Mouse (Mus musculus) stomach, postnatal 0 days (tissue): ENCODE measurements around the gene Syt2.

ENCODE experiments used
- CTCF ChIP-seq: IDR thresholded peaks from 2 replicates; pipeline ENCODE4 v1.5.1; 2016; ENCODE audit warnings: antibody characterized with exemption, low read depth, mild to moderate bottlenecking, moderate library complexity
- EP300 ChIP-seq: optimal IDR thresholded peaks from 2 replicates; pipeline ENCODE3; 2016; ENCODE audit warnings: antibody characterized with exemption

DNA sequence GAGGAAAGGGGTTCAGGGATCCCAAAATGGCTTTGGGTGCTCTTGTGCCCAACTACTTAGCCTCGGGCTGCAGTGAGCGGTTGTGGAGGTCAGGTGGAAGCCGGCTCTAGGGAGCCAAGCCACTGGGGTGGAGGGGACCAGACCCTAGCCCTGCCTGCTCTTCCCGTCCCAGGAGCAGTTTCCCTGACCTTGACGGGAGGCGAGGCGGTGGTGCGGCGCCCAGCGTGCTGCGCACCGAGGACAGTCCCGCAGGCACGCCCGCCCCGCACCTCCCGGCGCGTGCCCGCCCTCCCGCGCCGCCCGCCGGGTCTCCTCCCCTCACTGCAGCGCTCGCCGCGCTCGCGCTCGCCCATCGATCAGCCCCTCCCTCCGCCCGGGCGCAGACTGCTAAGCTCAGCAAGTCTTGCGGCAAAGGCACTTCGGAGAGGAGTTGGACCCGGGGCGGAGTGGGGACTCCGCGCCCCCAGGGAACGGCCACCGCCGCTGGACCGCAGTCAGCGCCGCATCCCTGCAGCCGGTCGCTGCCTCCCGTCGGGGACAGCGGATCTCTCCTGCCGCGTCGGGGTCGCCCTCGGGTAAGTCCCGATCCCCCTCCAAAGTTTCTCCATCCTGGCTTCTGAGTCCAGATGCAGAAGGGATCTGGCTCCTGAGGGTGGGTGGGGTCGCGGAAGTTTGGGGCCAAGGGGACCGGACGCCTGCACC lies at the start of gene Syt2:
- TF ChIP-seq CTCF = no peak
- no peak for TF ChIP-seq EP300
